Mouse (Mus musculus) heart, adult 2 months (tissue): ENCODE results near the gene Aox2.

ENCODE experiments used
- CTCF ChIP-seq: fragments of 200-600 bp; IDR thresholded peaks from 2 replicates; pipeline ENCODE4 v1.8.1; 2022; ENCODE audit warnings: antibody characterized with exemption, mild to moderate bottlenecking, moderate library complexity
- POLR2A ChIP-seq: fragments of 200-500 bp; IDR thresholded peaks from 2 replicates; pipeline ENCODE4 v1.6.1; 2011; ENCODE audit warnings: mild to moderate bottlenecking, low read depth, low read length, control low read depth; ENCODE audit not compliant: insufficient read depth

DNA sequence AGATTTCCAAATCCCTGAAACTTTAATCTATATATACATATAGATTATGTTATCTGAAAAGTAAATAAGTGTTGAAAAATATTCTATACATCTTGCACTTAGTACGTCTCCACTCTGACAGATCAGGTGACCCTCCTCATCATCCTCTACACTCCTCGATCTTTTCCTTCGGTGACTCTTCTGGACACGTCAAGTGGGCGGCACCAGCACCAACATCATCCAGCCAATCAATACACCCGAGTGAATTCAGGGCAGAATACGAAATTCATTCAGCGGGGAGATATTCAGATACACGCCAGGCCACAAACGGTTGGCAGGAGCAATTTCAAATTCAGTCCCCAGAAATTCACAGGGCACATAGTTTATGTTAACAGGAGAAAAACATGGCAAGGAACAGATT is 141.9 kb downstream of the Aox2 start:
- TF ChIP-seq CTCF (no peak), POLR2A (no peak)
